10 mouse cellular contexts compared by ENCODE assay signal in genomic region chr11:60256176-60256681, GRCm38 (mm10). TPM values are rescaled to one million over a fixed set of nuclear protein-coding genes. Genes with fewer than 3 reads are reported as not detected.
A peak's percentile ranks its signal among the peaks of the same experiment; 100 is the strongest.
DNase-seq lines count a peak whose midpoint lies in the region; ATAC-seq and TF ChIP-seq lines count a peak whose summit lies in the region.
"Had no signal": no experiment of that assay in that cellular context is flagged by ENCODE, and none has a peak within 500 bp of the region (broad histone marks: within the 10 kb centered on the region; RNA-seq: fewer than 3 reads in every experiment).

No protein-coding gene starts in this region.

- H3K36me3 ChIP-seq in heart, embryonic 10.5 days: peaks cover 13% of the 10 kb centered on the region; the same call in 1 of the 2 replicates
- peaks cover 7% of the 10 kb centered on the region for H3K36me3 ChIP-seq in hindbrain, embryonic 16.5 days (ENCODE audit: control insufficient read depth, insufficient read depth, low read length)
- peaks cover 31% of the 10 kb centered on the region for H3K36me3 ChIP-seq in midbrain, postnatal 0 days (ENCODE audit: insufficient read depth, low read length)

- no peaks in the 10 kb centered on the region for H3K27me3 ChIP-seq in heart, embryonic 10.5 days (ENCODE audit: insufficient read depth, poor library complexity, severe bottlenecking)
- no peaks in the 10 kb centered on the region for H3K27me3 ChIP-seq in hindbrain, embryonic 16.5 days (replicated peaks; ENCODE audit: control insufficient read depth, insufficient read depth, low read length)
- no peaks in the 10 kb centered on the region for H3K27me3 ChIP-seq in midbrain, postnatal 0 days (ENCODE audit: insufficient read depth, low read length)
- H3K27me3 ChIP-seq: embryonic facial prominence, embryonic 12.5 days; limb, embryonic 13.5 days had no signal

- H3K9me3 ChIP-seq in heart, embryonic 10.5 days: no peaks in the 10 kb centered on the region
- no peaks in the 10 kb centered on the region for H3K9me3 ChIP-seq in hindbrain, embryonic 16.5 days (ENCODE audit: control insufficient read depth, low read length)
- no peaks in the 10 kb centered on the region for H3K9me3 ChIP-seq in midbrain, postnatal 0 days (ENCODE audit: low read length)
- H3K9me3 ChIP-seq: embryonic facial prominence, embryonic 12.5 days; limb, embryonic 13.5 days had no signal

- H3K4me3 ChIP-seq in heart, embryonic 10.5 days: no peak overlapping the region
- no peak overlapping the region for H3K4me3 ChIP-seq in hindbrain, embryonic 16.5 days (ENCODE audit: low read length)
- no peak overlapping the region for H3K4me3 ChIP-seq in midbrain, postnatal 0 days (ENCODE audit: low read depth, low read length)
- H3K4me3 ChIP-seq: embryonic facial prominence, embryonic 12.5 days; limb, embryonic 13.5 days had no signal

- H3K4me2 ChIP-seq in hindbrain, embryonic 16.5 days (ENCODE audit: low read length): no peak overlapping the region
- H3K4me2 ChIP-seq in midbrain, postnatal 0 days (ENCODE audit: low read depth, low read length, poor library complexity, severe bottlenecking): no peak overlapping the region
- H3K4me2 ChIP-seq: embryonic facial prominence, embryonic 12.5 days; limb, embryonic 13.5 days had no signal

- H3K27ac ChIP-seq in heart, embryonic 10.5 days: no peak overlapping the region
- peak overlapping the region; percentile 60; the same call in 1 of the 2 replicates for H3K27ac ChIP-seq in hindbrain, embryonic 16.5 days (ENCODE audit: low read depth, low read length)
- peak overlapping the region; percentile 8; the same call in 1 of the 2 replicates for H3K27ac ChIP-seq in midbrain, postnatal 0 days (ENCODE audit: low read depth, low read length)
- H3K27ac ChIP-seq: embryonic facial prominence, embryonic 12.5 days; limb, embryonic 13.5 days had no signal

- no peak for TF ChIP-seq CTCF in midbrain, postnatal 0 days (IDR thresholded peaks at IDR 0.05)

- ATAC-seq in hindbrain, embryonic 16.5 days: peak; percentile 80
- ATAC-seq in midbrain, postnatal 0 days (ENCODE audit: low FRiP score): no peak
- ATAC-seq in erythroblast, adult 5-6 weeks (replicated peaks; ENCODE audit: low FRiP score, poor library complexity, severe bottlenecking): no peak

- 74% methylated on average over 6 of the region's 6 CpGs for WGBS in heart, embryonic 10.5 days
- 35% methylated on average over 6 of the region's 6 CpGs for WGBS in hindbrain, embryonic 16.5 days
- WGBS in midbrain, postnatal 0 days: 48% methylated on average over 6 of the region's 6 CpGs

- no peak overlapping the region for H3K9ac ChIP-seq in hindbrain, embryonic 16.5 days (ENCODE audit: low read depth, low read length)
- H3K9ac ChIP-seq in midbrain, postnatal 0 days (replicated peaks; ENCODE audit: low read length, poor library complexity, severe bottlenecking): no peak overlapping the region
- H3K9ac ChIP-seq: embryonic facial prominence, embryonic 12.5 days; limb, embryonic 13.5 days had no signal

- peaks cover 45% of the 10 kb centered on the region for H3K4me1 ChIP-seq in heart, embryonic 10.5 days
- peaks cover 17% of the 10 kb centered on the region for H3K4me1 ChIP-seq in hindbrain, embryonic 16.5 days (ENCODE audit: control insufficient read depth, insufficient read depth, low read depth, low read length)
- H3K4me1 ChIP-seq in midbrain, postnatal 0 days (ENCODE audit: insufficient read depth, low read length): no peaks in the 10 kb centered on the region

- peak; percentile 59 to 63 for DNase-seq in heart, adult 18-20 months
- no peak for DNase-seq in heart, embryonic 10.5 days (ENCODE audit: low spot score)
- peak; percentile 16 for DNase-seq in 3T3-L1 (ENCODE audit: low read depth, low spot score)
- DNase-seq in cerebellum, adult 18-20 months: peak; percentile 93 to 95
- DNase-seq in midbrain, postnatal 0 days (ENCODE audit: low spot score): peak; percentile 88
- no peak for DNase-seq in urinary bladder, postnatal 14 days (ENCODE audit: low spot score)

RNA-seq across cellular contexts. Expression of gene Srebf1, which starts 33.8 kb away (rescaled TPM):
- 10 to 100 TPM; 25.7 to 36.6 TPM for total RNA-seq in heart, adult 18-20 months (2021)
- polyA plus RNA-seq in heart, embryonic 10.5 days (2016; fragmentation: Nextera tagmentation; extraction: Ambion mirVana): 38.2 and 40.3 TPM in 2 replicates
- 42.5 and 44.8 TPM in 2 replicates for polyA plus RNA-seq in hindbrain, embryonic 16.5 days (2015; fragmentation: Nextera tagmentation; extraction: Ambion mirVana)
- 77.1 and 96.5 TPM in 2 replicates for total RNA-seq in midbrain, postnatal 0 days (2014; rRNA removed)
- polyA plus RNA-seq in midbrain, postnatal 0 days (2015; fragmentation: Nextera tagmentation; extraction: Ambion mirVana): 34.5 and 38.1 TPM in 2 replicates
- total RNA-seq in erythroblast, adult 5-6 weeks (2015; ENCODE audit: low replicate concordance): 1.3 and 13.0 TPM in 2 replicates
- total RNA-seq in erythroblast, adult 5-6 weeks (2017; ENCODE audit: low replicate concordance): 4.6 and 12.2 TPM in 2 replicates

Comparison
In these comparisons a context has a peak if more than half of its experiments do, and no peak if none do; other contexts are left out.
1. DNase-seq: peak in heart, adult 18-20 months (2 of 2), 3T3-L1 (single experiment), cerebellum, adult 18-20 months (2 of 2) and midbrain, postnatal 0 days (single experiment); none in heart, embryonic 10.5 days (single experiment) and urinary bladder, postnatal 14 days (single experiment).